In genomic region chr17:24226721-24227120, GRCm38 (mm10) we compare ENCODE assay signal across 13 mouse cellular contexts.
"Had no signal": no experiment of that assay in that cellular context is flagged by ENCODE, and none has a peak within 500 bp of the region (broad histone marks: within the 10 kb centered on the region; RNA-seq: fewer than 3 reads in every experiment).

No protein-coding gene starts in this region.

- H3K9me3 ChIP-seq: kidney, embryonic 15.5 days; limb, embryonic 10.5 days; midbrain, embryonic 10.5 days; neural tube, embryonic 15.5 days had no signal

- H3K27me3 ChIP-seq: kidney, embryonic 15.5 days; neural tube, embryonic 15.5 days had no signal

- H3K4me1 ChIP-seq: kidney, embryonic 15.5 days; limb, embryonic 10.5 days; midbrain, embryonic 10.5 days; neural tube, embryonic 15.5 days had no signal

- H3K27ac ChIP-seq: kidney, embryonic 15.5 days; limb, embryonic 10.5 days; midbrain, embryonic 10.5 days; neural tube, embryonic 15.5 days; stomach, postnatal 0 days had no signal

- H3K4me2 ChIP-seq: kidney, embryonic 15.5 days; lung, embryonic 14.5 days; neural tube, embryonic 15.5 days had no signal

- H3K4me3 ChIP-seq: kidney, embryonic 15.5 days; limb, embryonic 10.5 days; midbrain, embryonic 10.5 days; myocyte; neural tube, embryonic 15.5 days had no signal

- H3K9ac ChIP-seq: kidney, embryonic 15.5 days; lung, embryonic 14.5 days; neural tube, embryonic 15.5 days had no signal

- DNase-seq: kidney, adult 18-20 months; kidney, postnatal 14 days; lung, embryonic 14.5 days; lung, postnatal 10 days; lung, postnatal 4 days; midbrain, embryonic 14.5 days; thymus, postnatal 25 days had no signal
